Mouse (Mus musculus): ENCODE measurements around the gene Tmem189. TPM values are rescaled to one million over a fixed set of nuclear protein-coding genes. Genes with fewer than 3 reads are reported as not detected.

Gene Tmem189
- total RNA-seq, 4 experiments from 2014 or later, result 44.5 to 47.5 (median 46.8) TPM

GRCm38 (mm10) chr2:167595761-167596171 lies 93.9 kb downstream of the Tmem189 start:
- DNase-seq (ENCODE audit: low spot score in 2 of 2), result no peak

- peak; percentile 58 to 65 for DNase-seq (ENCODE audit: low spot score in 2 of 2)
These were observed 95.1 kb downstream of the Tmem189 start for GRCm38 (mm10) chr2:167594444-167594934.

- no peak for DNase-seq (ENCODE audit: low spot score in 2 of 2)
These were observed 95.9 kb downstream of the Tmem189 start for GRCm38 (mm10) chr2:167593551-167594250.

Small RNA genes lying within 50 kb of the gene (microRNA-seq; reads per million reads assigned to microRNA genes)
- gene Gm22355, result 0 reads per million in 2 experiments

Other genes starting within 250 kb of the Tmem189 start
- 10 to 100 TPM; 52.1 to 56.4 (median 52.9) TPM for gene Rnf114, start 197.2 kb downstream of the Tmem189 start, total RNA-seq (2022)
- 10 to 100 TPM; 70.1 to 86.1 (median 77.0) TPM for gene Spata2, start 196.9 kb downstream of the Tmem189 start, total RNA-seq (2022)
- 1 to 10 TPM in 1 of 4 experiments, under 1 TPM in 3; 0.28 to 1.1 (median 0.53) TPM for gene Snai1, start 151.6 kb downstream of the Tmem189 start, total RNA-seq (2022)
- 100 to 1,000 TPM; 196 to 224 (median 216) TPM for gene Ube2v1, start 57.7 kb downstream of the Tmem189 start, total RNA-seq (2022)
- gene Gm20431, start 28.3 kb downstream of the Tmem189 start, total RNA-seq (2022), result 10 to 100 TPM; 35.0 to 46.6 (median 40.9) TPM
- gene Cebpb, start 907 bp downstream of the Tmem189 start, total RNA-seq (2022), result 10 to 100 TPM; 21.3 to 37.2 (median 25.6) TPM
- 10 to 100 TPM; 56.2 to 59.7 (median 58.3) TPM for gene Ptpn1, start 242.2 kb upstream of the Tmem189 start, total RNA-seq (2022)